Mouse (Mus musculus) cerebellum, adult 9-11 months (tissue): ENCODE measurements around the gene Smg9.

Source experiments
- DNase-seq: peaks from one replicate; pipeline ENCODE4 v3.0.0; 2022

Smg9 gene

GRCm38 (mm10) chr7:24410831-24411230 is 11.4 kb downstream of the Smg9 start:
- DNase-seq, result no peak

- peak; percentile 2 for DNase-seq
Measured at GRCm38 (mm10) chr7:24413630-24414029, 14.2 kb downstream of the Smg9 start.

GRCm38 (mm10) chr7:24415261-24415660 is 15.8 kb downstream of the Smg9 start:
- DNase-seq, result no peak

- no peak for DNase-seq
Measured at GRCm38 (mm10) chr7:24419579-24419978, 20.2 kb downstream of the Smg9 start.

- DNase-seq, result peak; percentile 55
Measured at GRCm38 (mm10) chr7:24421648-24422047, 22.2 kb downstream of the Smg9 start.

GRCm38 (mm10) chr7:24422251-24422650 is 22.8 kb downstream of the Smg9 start:
- peak; percentile 76 for DNase-seq

GRCm38 (mm10) chr7:24423107-24423763 is 23.8 kb downstream of the Smg9 start:
- DNase-seq, result peak; percentile 48

- DNase-seq, result peak; percentile 91
Measured at GRCm38 (mm10) chr7:24423956-24424732, 24.7 kb downstream of the Smg9 start.

GRCm38 (mm10) chr7:24425919-24426318 is 26.5 kb downstream of the Smg9 start:
- DNase-seq, result peak; percentile 31

GRCm38 (mm10) chr7:24427168-24427567 is 27.7 kb downstream of the Smg9 start:
- DNase-seq, result peak; percentile 51

GRCm38 (mm10) chr7:24428725-24429124 is 29.3 kb downstream of the Smg9 start:
- DNase-seq, result peak; percentile 60

- DNase-seq, result peak; percentile 99
Measured at GRCm38 (mm10) chr7:24429413-24430112, 30.1 kb downstream of the Smg9 start.

GRCm38 (mm10) chr7:24430551-24431345 is 31.3 kb downstream of the Smg9 start:
- peak; percentile 61 for DNase-seq

GRCm38 (mm10) chr7:24431713-24432112 is 32.3 kb downstream of the Smg9 start:
- DNase-seq, result peak; percentile 39

- DNase-seq, result peak; percentile 31
Measured at GRCm38 (mm10) chr7:24435305-24435704, 35.9 kb downstream of the Smg9 start.

GRCm38 (mm10) chr7:24437981-24438380 is 38.6 kb downstream of the Smg9 start:
- DNase-seq, result peak; percentile 69

- DNase-seq, result no peak
Measured at GRCm38 (mm10) chr7:24439191-24439590, 39.8 kb downstream of the Smg9 start.

- DNase-seq, result no peak
Measured at GRCm38 (mm10) chr7:24439891-24440290, 40.5 kb downstream of the Smg9 start.

- DNase-seq, result peak; percentile 69
Measured at GRCm38 (mm10) chr7:24441785-24442184, 42.4 kb downstream of the Smg9 start.

GRCm38 (mm10) chr7:24442313-24442712 is 42.9 kb downstream of the Smg9 start:
- DNase-seq, result no peak

- no peak for DNase-seq
Measured at GRCm38 (mm10) chr7:24445266-24445926, 46.0 kb downstream of the Smg9 start.

GRCm38 (mm10) chr7:24446697-24447340 is 47.4 kb downstream of the Smg9 start:
- no peak for DNase-seq
